Mouse (Mus musculus) stomach, embryonic 14.5 days (tissue): ENCODE data around the gene Syt11. TPM values are rescaled to one million over a fixed set of nuclear protein-coding genes. Genes with fewer than 3 reads are reported as not detected.

Source experiments
- ATAC-seq: fragments of 200-750 bp; cut with Nextera tagmentation; 2 replicates; pipeline ENCODE4 v1.8.0; 2017; ENCODE audit warnings: low read depth, moderate TSS enrichment; ENCODE audit not compliant: insufficient number of reproducible peaks, insufficient read depth, low FRiP score
- H3K27ac ChIP-seq: fragments of 300-500 bp; sonication (generic); 2 replicates; pipeline ENCODE4 v1.5.1; 2014; ENCODE audit warnings: mild to moderate bottlenecking, low read length, moderate library complexity, mixed read lengths
- H3K27me3 ChIP-seq: fragments of 300-500 bp; sonication (generic); 2 replicates; pipeline ENCODE4 v1.6.1; 2014; ENCODE audit warnings: low read length, control low read depth, mixed read lengths; ENCODE audit not compliant: control insufficient read depth, insufficient read depth
- H3K36me3 ChIP-seq: fragments of 300-500 bp; sonication (generic); 2 replicates; pipeline ENCODE4 v1.6.1; 2014; ENCODE audit warnings: mild to moderate bottlenecking, control low read depth, low read length, moderate library complexity, mixed read lengths; ENCODE audit not compliant: control insufficient read depth, insufficient read depth
- H3K4me1 ChIP-seq: fragments of 300-500 bp; sonication (generic); 2 replicates; pipeline ENCODE4 v1.6.1; 2014; ENCODE audit warnings: low read length, control low read depth, mixed read lengths; ENCODE audit not compliant: control insufficient read depth, insufficient read depth
- H3K4me2 ChIP-seq: fragments of 300-500 bp; sonication (generic); replicated peaks from 2 replicates; pipeline ENCODE4 v1.6.1; 2014; ENCODE audit warnings: low read depth, low read length, control low read depth
- H3K4me3 ChIP-seq: fragments of 300-500 bp; sonication (generic); 2 replicates; pipeline ENCODE4 v1.5.1; 2014; ENCODE audit warnings: low read depth, low read length, control low read depth
- H3K9ac ChIP-seq: fragments of 300-500 bp; sonication (generic); replicated peaks from 2 replicates; pipeline ENCODE4 v1.6.1; 2014; ENCODE audit warnings: low read depth, mild to moderate bottlenecking, control low read depth, low read length, moderate library complexity, mixed read lengths
- H3K9me3 ChIP-seq: fragments of 300-500 bp; sonication (generic); 2 replicates; pipeline ENCODE4 v1.6.1; 2016; ENCODE audit warnings: low read depth, low read length, control low read depth; ENCODE audit not compliant: control insufficient read depth
- WGBS: fragments of 180-500 bp; shearing (Covaris S2); extraction: QIAGEN DNeasy Blood & Tissue Kit; methylation state at CpG from one replicate; pipeline ENCODE4 v1.1.7; 2014; 5-methylcytosine and 5-hydroxymethylcytosine counted together
- polyA plus RNA-seq: library from polyadenylated mRNA; unstranded; fragments of >200 nt; fragmentation: Nextera tagmentation; extraction: Ambion mirVana; gene quantifications from 2 replicates; pipeline ENCODE4 v1.2.1, GENCODE M21; 2014

Gene Syt11
- polyA plus RNA-seq, 1 experiment from 2014 or later, result 29.3 TPM

DNA sequence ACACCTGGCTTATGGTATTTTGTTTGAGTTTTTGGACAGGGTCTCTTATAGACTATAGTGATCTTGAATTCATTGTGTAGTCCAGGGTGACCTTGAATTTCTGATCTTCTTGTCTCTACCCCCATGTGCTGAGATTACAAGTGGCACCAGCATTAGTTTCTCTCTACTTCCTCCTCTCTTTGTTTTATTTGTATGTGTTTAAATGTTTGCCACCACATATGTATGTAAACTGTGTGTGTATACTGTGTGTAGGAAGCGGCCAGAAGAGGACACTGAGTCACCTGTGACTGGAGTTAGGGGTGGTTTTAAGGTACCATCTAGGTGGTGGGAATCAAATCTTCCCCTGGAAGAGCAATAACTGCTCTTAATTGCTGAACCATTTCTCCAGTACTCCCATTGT lies 76.9 kb downstream of the Syt11 start:
- no peak overlapping the region for H3K9ac ChIP-seq
- H3K4me3 ChIP-seq, result no peak overlapping the region
- H3K27ac ChIP-seq, result no peak overlapping the region
- no peak overlapping the region for H3K4me2 ChIP-seq
- ATAC-seq, result no peak
- 89% methylated on average over 1 of the region's 1 CpGs for WGBS
- peaks cover 94% of the 10 kb centered on the region for H3K36me3 ChIP-seq
- no peaks in the 10 kb centered on the region for H3K4me1 ChIP-seq
- H3K27me3 ChIP-seq, result no peaks in the 10 kb centered on the region
- no peaks in the 10 kb centered on the region for H3K9me3 ChIP-seq

DNA sequence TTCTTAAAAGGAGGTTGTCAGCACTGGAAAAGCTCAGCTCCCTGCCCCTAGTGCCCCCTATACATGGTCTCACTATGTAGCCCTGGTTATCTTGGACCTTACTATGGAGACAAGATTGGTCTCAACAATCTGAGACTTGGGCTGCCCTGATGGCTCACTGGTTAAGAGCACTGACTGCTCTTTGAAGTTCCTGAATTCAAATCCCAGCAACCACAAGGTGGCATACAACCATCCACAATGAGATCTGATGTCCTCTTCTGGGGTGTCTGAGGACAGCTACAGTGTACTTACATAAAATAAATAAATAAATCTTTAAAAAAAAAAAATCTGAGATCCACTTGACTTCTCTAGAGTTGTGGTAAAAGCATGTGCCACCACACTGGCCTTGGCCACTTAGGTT lies 79.4 kb downstream of the Syt11 start:
- Histone ChIP-seq H3K4me1 (no peaks in the 10 kb centered on the region), H3K9me3 (no peaks in the 10 kb centered on the region), H3K27me3 (no peaks in the 10 kb centered on the region), H3K9ac (no peak overlapping the region), H3K4me3 (no peak overlapping the region), H3K4me2 (no peak overlapping the region), H3K36me3 (peaks cover 91% of the 10 kb centered on the region), H3K27ac (no peak overlapping the region)
- no peak for ATAC-seq

Other genes with a start within 250 kb of the Syt11 start
- 25.2 and 26.3 TPM in 2 replicates for gene Mex3a, start 242.8 kb downstream of the Syt11 start, polyA plus RNA-seq
- 57.0 and 67.9 TPM in 2 replicates for gene Rab25, start 226.9 kb downstream of the Syt11 start, polyA plus RNA-seq
- gene Lamtor2, start 222.1 kb downstream of the Syt11 start, polyA plus RNA-seq, result 84.8 and 88.5 TPM in 2 replicates
- gene Ubqln4, start 221.4 kb downstream of the Syt11 start, polyA plus RNA-seq, result 48.4 TPM in 2 replicates
- gene Ssr2, start 199.3 kb downstream of the Syt11 start, polyA plus RNA-seq, result 295 and 301 TPM in 2 replicates
- 108 and 119 TPM in 2 replicates for gene Arhgef2, start 169.2 kb downstream of the Syt11 start, polyA plus RNA-seq
- gene Rxfp4, start 122.0 kb downstream of the Syt11 start, polyA plus RNA-seq, result not detected in 2 replicates
- 81.9 and 90.4 TPM in 2 replicates for gene Khdc4, start 89.4 kb downstream of the Syt11 start, polyA plus RNA-seq
- gene Rit1, start 58.3 kb downstream of the Syt11 start, polyA plus RNA-seq, result 63.4 and 73.9 TPM in 2 replicates
- gene Gon4l, start 60.1 kb upstream of the Syt11 start, polyA plus RNA-seq, result 12.6 and 15.7 TPM in 2 replicates
- 40.5 and 43.5 TPM in 2 replicates for gene Msto1, start 138.8 kb upstream of the Syt11 start, polyA plus RNA-seq
- 30.8 and 31.4 TPM in 2 replicates for gene Ash1l, start 175.5 kb upstream of the Syt11 start, polyA plus RNA-seq
- gene Dap3, start 176.0 kb upstream of the Syt11 start, polyA plus RNA-seq, result 137 and 149 TPM in 2 replicates